Mouse (Mus musculus): ENCODE results near the gene Lsm4.

DNA sequence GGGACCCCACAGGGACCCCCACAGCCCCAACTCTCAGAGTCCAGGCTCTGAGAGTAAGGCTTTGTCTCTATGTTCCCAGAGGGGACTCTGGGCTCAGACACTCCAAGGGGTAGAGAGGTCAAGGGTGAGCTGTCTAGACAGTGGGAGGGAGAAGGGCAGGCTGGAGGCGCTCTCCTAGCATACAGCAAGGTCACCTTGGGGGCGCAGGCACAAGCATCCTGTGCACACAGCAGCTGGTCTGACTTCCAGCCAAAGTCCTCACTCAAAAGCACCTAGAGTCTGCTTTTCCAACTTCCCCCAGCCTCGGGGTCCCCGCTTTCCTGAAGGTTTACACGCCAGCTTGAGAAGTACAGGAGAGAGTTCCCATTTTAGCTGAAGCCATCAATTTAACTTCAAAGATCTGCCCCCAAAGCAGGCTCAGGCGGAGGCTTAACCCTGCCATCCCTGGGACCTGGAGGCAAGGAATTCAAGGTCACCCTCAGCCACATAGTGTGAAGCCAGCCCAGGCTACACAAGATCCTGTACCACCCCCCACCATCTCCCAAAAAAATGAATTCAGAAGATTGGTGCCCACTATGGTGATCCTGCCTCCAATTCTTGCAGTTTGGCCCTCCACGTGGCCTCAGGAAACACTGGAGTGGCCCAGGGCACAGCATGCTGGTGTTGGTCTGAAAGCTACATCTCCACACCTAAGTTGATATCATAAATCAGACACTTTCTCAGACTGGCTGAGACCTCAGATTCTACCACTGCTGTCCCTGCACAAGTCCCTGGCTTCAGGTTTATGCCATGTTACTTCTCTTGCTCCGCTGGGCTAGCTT, 25.5 kb upstream of the Lsm4 start:
- TF ChIP-seq CTCF (conservative IDR thresholded peaks at IDR 0.05; ENCODE audit: low read length) = no peak
- no peak for TF ChIP-seq POU5F1 (IDR thresholded peaks at IDR 0.05; ENCODE audit: borderline replicate concordance, low read length)
- TF ChIP-seq NANOG (IDR thresholded peaks at IDR 0.05; ENCODE audit: borderline replicate concordance, low read length) = no peak

Measured in E14TG2a.4 (cell line).